Mouse (Mus musculus) neural tube, embryonic 10.5 days (tissue): Measurements from ENCODE around the gene Tctex1d2.
A peak's percentile ranks its signal among the peaks of the same experiment; 100 is the strongest.

Experiments
- DNase-seq: peaks from one replicate; pipeline ENCODE4 v3.0.0-alpha.2; 2017; ENCODE audit warnings: low spot score; ENCODE audit errors: extremely low spot score

The Tctex1d2 gene

GRCm38 (mm10) chr16:32419517-32420483 is at the start of gene Tctex1d2:
Gene Tctex1d2 (plus strand): TSS chr16:32419702.
- peak; percentile 94 for DNase-seq

GRCm38 (mm10) chr16:32371351-32371750 is 48.2 kb upstream of the Tctex1d2 start:
- no peak for DNase-seq

GRCm38 (mm10) chr16:32379575-32379974 is 39.9 kb upstream of the Tctex1d2 start:
- DNase-seq: no peak

- DNase-seq: no peak
Observed at GRCm38 (mm10) chr16:32382901-32383300, 36.6 kb upstream of the Tctex1d2 start.

GRCm38 (mm10) chr16:32384885-32385284 is 34.6 kb upstream of the Tctex1d2 start:
- DNase-seq: no peak

GRCm38 (mm10) chr16:32386826-32387225 is 32.7 kb upstream of the Tctex1d2 start:
- no peak for DNase-seq

GRCm38 (mm10) chr16:32389049-32389448 is 30.5 kb upstream of the Tctex1d2 start:
- DNase-seq: no peak

- DNase-seq: no peak
Observed at GRCm38 (mm10) chr16:32389841-32390240, 29.7 kb upstream of the Tctex1d2 start.

- DNase-seq: no peak
Observed at GRCm38 (mm10) chr16:32390882-32391281, 28.6 kb upstream of the Tctex1d2 start.

GRCm38 (mm10) chr16:32395679-32396540 is 23.6 kb upstream of the Tctex1d2 start:
- no peak for DNase-seq

- no peak for DNase-seq
Observed at GRCm38 (mm10) chr16:32396541-32396835, 23.0 kb upstream of the Tctex1d2 start.

- no peak for DNase-seq
Observed at GRCm38 (mm10) chr16:32398206-32398605, 21.3 kb upstream of the Tctex1d2 start.

GRCm38 (mm10) chr16:32400267-32400666 is 19.2 kb upstream of the Tctex1d2 start, which contains the start of gene Tm4sf19:
Gene Tm4sf19 (plus strand): TSS chr16:32400506.
- DNase-seq: no peak

- DNase-seq: no peak
Observed at GRCm38 (mm10) chr16:32401335-32401965, 18.1 kb upstream of the Tctex1d2 start.

- DNase-seq: no peak
Observed at GRCm38 (mm10) chr16:32402818-32403217, 16.7 kb upstream of the Tctex1d2 start.

GRCm38 (mm10) chr16:32405716-32406115 is 13.8 kb upstream of the Tctex1d2 start:
- DNase-seq: no peak

- no peak for DNase-seq
Observed at GRCm38 (mm10) chr16:32406671-32407070, 12.8 kb upstream of the Tctex1d2 start.

GRCm38 (mm10) chr16:32407730-32408129 is 11.8 kb upstream of the Tctex1d2 start:
- DNase-seq: no peak

GRCm38 (mm10) chr16:32417457-32417856 is 2.0 kb upstream of the Tctex1d2 start:
- DNase-seq: no peak

GRCm38 (mm10) chr16:32427506-32427905 is 8.0 kb downstream of the Tctex1d2 start:
- DNase-seq: no peak

- peak; percentile 95 for DNase-seq
Observed at GRCm38 (mm10) chr16:32430474-32431046, 11.1 kb downstream of the Tctex1d2 start, which contains the start of gene Pcyt1a. Gene Pcyt1a (plus strand): TSS chr16:32430921.
